Mouse (Mus musculus) NIH3T3 (cell line): ENCODE results near the gene Evi5.
A peak's percentile ranks its signal among the peaks of the same experiment; 100 is the strongest.

Experiments
- DNase-seq: peaks from one replicate; pipeline ENCODE4 v3.0.0-alpha.2; 2012; ENCODE audit warnings: low read depth

Evi5 gene

DNA sequence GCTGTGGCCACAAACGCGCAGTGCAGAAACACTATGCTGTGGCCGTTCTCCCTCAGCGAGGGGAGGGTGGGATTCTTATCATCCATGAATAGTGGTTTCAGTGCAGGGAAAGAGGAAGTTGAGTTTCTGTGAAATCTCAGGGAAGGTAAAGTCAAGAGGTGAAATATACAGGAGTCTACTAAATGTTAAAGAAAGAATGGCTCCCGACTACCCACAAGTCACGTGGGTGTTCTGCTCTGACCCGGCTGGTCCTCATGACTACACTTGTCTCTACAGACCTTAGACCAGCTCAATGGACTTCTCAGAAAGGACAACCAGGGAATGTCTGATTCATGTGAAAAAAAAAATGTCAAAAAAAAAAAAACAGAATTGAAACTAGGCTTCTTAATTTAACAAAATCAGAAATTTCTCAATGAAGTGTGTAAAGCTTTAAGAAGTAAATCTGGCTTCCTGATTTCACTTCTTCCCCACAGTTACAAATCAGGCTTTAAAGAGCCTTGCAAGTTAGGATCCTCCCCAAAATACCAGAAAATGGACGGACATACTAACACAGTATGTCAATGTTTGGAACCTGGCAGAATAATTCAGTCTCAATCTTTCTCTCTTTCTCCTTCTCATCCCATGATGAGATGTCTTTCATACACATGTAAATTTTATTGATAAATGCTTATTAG is 166.6 kb downstream of the Evi5 start:
- DNase-seq: no peak

DNA sequence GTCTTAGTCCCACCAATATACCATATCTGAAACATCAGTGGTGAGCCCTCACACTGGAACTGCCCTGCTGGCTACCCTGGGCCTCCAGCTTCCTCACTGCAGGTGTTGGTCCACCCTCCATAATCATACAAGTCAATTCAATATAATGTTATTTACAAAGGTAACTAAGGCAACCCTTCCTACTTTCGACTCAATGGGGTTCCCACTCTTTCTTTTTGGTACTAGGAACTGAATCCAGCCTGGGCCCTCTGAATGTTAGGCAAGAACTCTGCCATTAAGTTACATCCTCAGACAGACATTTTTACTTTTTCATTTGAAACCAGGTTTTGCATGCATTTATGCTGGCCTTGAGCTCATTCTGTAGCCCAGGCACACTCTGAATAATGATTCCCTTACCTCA is 168.6 kb downstream of the Evi5 start:
- DNase-seq: no peak

- peak; percentile 43 for DNase-seq
Observed at GRCm38 (mm10) chr5:107705756-107706155, 169.2 kb downstream of the Evi5 start.

DNA sequence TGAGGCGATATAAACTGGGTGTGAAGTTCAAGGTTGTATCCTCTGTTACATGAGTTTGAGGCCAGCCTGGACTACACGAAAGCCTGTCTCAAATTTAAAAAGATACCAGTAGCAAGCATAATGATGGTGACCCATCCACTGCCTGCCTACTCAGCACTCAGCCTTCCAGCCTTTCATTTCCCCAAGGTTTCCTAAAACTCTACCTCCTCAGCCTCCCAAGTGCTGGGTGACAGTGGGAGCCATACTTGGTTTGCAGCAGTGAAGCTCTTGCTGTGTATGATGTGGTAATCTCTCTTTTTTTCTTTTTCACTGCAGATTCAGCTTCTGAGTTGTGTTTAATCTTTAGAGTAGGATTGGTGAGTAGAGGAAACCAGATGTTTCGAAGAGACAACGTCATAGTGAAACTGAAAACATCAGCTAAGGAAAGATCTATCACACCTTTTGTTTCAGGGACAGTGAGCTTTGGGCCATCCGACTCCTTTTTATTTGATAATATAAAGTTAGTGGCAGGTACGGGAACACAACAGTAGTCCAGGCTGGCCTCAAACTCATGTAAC is 171.6 kb downstream of the Evi5 start:
- no peak for DNase-seq

DNA sequence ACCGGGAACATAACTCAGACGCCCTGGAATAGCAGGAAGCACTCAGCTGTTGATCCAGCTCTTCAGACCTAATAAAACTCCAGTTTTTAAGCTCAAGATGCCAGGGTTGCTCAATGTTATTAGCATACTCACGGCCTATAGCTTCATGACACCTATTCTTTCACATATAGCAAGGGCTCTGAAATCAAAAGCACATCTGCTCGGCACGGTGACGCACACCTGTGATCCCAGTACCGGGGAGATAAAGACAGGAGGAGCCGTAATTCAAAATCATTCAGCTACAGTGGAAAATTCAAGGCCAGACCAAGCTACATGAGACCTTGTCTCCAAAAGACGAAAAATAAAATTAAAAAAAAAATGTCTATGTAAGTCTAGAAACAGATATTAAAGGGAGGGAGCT is 173.2 kb downstream of the Evi5 start:
- DNase-seq: no peak

GRCm38 (mm10) chr5:107700873-107701272 is 174.0 kb downstream of the Evi5 start:
- no peak for DNase-seq

DNA sequence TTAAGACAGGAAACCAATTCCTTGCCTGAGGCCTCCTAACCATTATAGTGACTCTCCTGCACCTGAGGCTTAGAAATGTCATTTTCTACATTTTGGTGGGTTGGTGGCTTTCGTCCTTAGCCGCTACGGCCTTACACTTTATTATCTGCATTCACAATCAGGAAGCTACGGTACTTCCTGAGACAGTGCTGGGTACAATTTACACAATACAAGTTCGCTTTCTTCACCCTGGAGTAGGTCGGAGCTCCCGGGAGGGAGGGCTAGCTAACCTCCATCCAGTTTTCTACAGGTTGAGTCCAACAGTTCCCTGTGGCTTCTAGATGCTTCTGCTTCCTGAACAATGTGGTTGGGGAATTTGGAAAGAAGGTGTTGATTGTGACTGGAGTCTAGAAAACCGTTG is 176.0 kb downstream of the Evi5 start:
- DNase-seq: no peak

GRCm38 (mm10) chr5:107695019-107695418 is 179.9 kb downstream of the Evi5 start:
- no peak for DNase-seq
